Mouse (Mus musculus) cortical plate, adult 2 months (tissue): Measurements from ENCODE around the gene Vsir.

Source experiments
- CTCF ChIP-seq: fragments of 200-500 bp; IDR thresholded peaks from 2 replicates; pipeline ENCODE4 v1.5.1; 2011; ENCODE audit warnings: mild to moderate bottlenecking, control low read depth, low read length; ENCODE audit not compliant: insufficient read depth; ENCODE audit errors: extremely low read depth
- POLR2A ChIP-seq: fragments of 200-500 bp; IDR thresholded peaks from 2 replicates; pipeline ENCODE4 v1.6.1; 2011; ENCODE audit warnings: mild to moderate bottlenecking, low read length, control low read depth; ENCODE audit not compliant: insufficient read depth; ENCODE audit errors: extremely low read depth

GRCm38 (mm10) chr10:60351761-60352455 is 5.3 kb downstream of the Vsir start:
- TF ChIP-seq POLR2A (no peak), CTCF (no peak)
